Mouse (Mus musculus): ENCODE data around the gene Gm13030. TPM values are rescaled to one million over a fixed set of nuclear protein-coding genes. Genes with fewer than 3 reads are reported as not detected.

Gene Gm13030
- not detected in 2 replicates for polyA plus RNA-seq (2015; fragmentation: Nextera tagmentation; extraction: Ambion mirVana)

DNA sequence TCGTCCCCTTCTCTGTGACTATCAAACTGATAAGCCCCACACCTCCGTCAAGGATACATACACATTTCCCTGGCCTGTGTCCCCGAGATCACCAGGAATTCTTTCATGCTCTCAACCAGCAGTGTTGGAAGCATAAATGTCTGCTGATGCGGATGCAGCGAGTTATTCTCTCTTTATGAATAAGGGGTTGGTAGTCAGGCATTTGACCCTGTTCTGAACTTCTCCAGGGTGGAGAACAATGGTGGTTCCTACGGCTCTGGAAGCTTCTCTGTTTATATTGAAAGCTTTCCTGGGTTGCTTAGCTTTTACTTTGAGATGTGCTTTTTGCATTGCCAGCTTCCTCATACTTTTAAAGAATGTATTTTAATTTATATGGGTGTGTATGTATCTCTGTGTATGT lies at the start of gene Gm13030:
TSS of gene Gm13030 (minus strand) at position 101 of the 400 bp plus-strand sequence.
- Histone ChIP-seq H3K36me3 (ENCODE audit: insufficient read depth, low read length) (no peaks in the 10 kb centered on the region), H3K9me3 (ENCODE audit: low read length) (no peaks in the 10 kb centered on the region), H3K4me3 (ENCODE audit: low read depth, low read length) (no peak within 1 kb of the TSS), H3K27me3 (replicated peaks; ENCODE audit: insufficient read depth, low read length) (no peaks in the 10 kb centered on the region), H3K4me2 (replicated peaks; ENCODE audit: low read depth, low read length) (no peak within 1 kb of the TSS), H3K27ac (ENCODE audit: low read length) (no peak within 1 kb of the TSS), H3K9ac (replicated peaks; ENCODE audit: low read depth) (no peak within 1 kb of the TSS), H3K4me1 (ENCODE audit: insufficient read depth, low read depth, low read length) (no peaks in the 10 kb centered on the region)
- no peak for TF ChIP-seq EP300 (IDR thresholded peaks at IDR 0.05)
- no peak for TF ChIP-seq CTCF (IDR thresholded peaks at IDR 0.05)
- DNase-seq (ENCODE audit: low spot score) = no peak
- ATAC-seq = no peak
- 60% methylated on average over 6 of the region's 6 CpGs for WGBS

DNA sequence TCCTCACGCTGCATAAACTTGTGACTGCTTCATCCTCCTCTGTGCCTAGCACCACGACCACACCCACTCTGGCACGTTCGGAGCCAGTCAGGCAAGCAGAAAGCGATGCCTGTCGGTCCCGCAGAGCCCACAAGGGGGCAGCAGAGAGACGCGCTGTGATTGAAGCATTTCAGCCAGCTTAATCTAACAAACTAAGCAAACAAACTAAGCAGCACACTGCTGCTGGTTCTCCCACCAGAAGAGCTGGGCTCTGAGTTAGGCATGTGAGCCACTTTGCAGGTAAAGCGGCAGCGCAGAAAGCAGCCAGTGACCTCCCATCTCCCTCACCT lies 48.3 kb upstream of the Gm13030 start:
- no peaks in the 10 kb centered on the region for H3K9me3 ChIP-seq (ENCODE audit: low read length)
- no peaks in the 10 kb centered on the region for H3K4me1 ChIP-seq (ENCODE audit: insufficient read depth, low read depth, low read length)
- no peak overlapping the region for H3K4me2 ChIP-seq (replicated peaks; ENCODE audit: low read depth, low read length)
- no peaks in the 10 kb centered on the region for H3K36me3 ChIP-seq (ENCODE audit: insufficient read depth, low read length)
- H3K4me3 ChIP-seq (ENCODE audit: low read depth, low read length) = no peak overlapping the region
- TF ChIP-seq CTCF (IDR thresholded peaks at IDR 0.05) = peak; percentile 100
- no peak for TF ChIP-seq EP300 (IDR thresholded peaks at IDR 0.05)
- H3K9ac ChIP-seq (replicated peaks; ENCODE audit: low read depth) = no peak overlapping the region
- no peaks in the 10 kb centered on the region for H3K27me3 ChIP-seq (replicated peaks; ENCODE audit: insufficient read depth, low read length)
- H3K27ac ChIP-seq (ENCODE audit: low read length) = no peak overlapping the region
- DNase-seq (ENCODE audit: low spot score) (peak; percentile 94), ATAC-seq (peak; percentile 86)
- WGBS = 1% methylated on average over 11 of the region's 11 CpGs

- WGBS = 37% methylated on average over 20 of the region's 20 CpGs
- Histone ChIP-seq H3K4me2 (replicated peaks; ENCODE audit: low read depth, low read length) (no peak overlapping the region), H3K9me3 (ENCODE audit: low read length) (no peaks in the 10 kb centered on the region), H3K36me3 (ENCODE audit: insufficient read depth, low read length) (no peaks in the 10 kb centered on the region), H3K4me1 (ENCODE audit: insufficient read depth, low read depth, low read length) (no peaks in the 10 kb centered on the region), H3K27ac (ENCODE audit: low read length) (no peak overlapping the region), H3K27me3 (replicated peaks; ENCODE audit: insufficient read depth, low read length) (no peaks in the 10 kb centered on the region), H3K9ac (replicated peaks; ENCODE audit: low read depth) (no peak overlapping the region), H3K4me3 (ENCODE audit: low read depth, low read length) (no peak overlapping the region)
- TF ChIP-seq CTCF (IDR thresholded peaks at IDR 0.05) = no peak
- no peak for TF ChIP-seq EP300 (IDR thresholded peaks at IDR 0.05)
- ATAC-seq = no peak
- DNase-seq (ENCODE audit: low spot score) = no peak
Measured at GRCm38 (mm10) chr4:138921254-138922130, 47.7 kb upstream of the Gm13030 start.

DNA sequence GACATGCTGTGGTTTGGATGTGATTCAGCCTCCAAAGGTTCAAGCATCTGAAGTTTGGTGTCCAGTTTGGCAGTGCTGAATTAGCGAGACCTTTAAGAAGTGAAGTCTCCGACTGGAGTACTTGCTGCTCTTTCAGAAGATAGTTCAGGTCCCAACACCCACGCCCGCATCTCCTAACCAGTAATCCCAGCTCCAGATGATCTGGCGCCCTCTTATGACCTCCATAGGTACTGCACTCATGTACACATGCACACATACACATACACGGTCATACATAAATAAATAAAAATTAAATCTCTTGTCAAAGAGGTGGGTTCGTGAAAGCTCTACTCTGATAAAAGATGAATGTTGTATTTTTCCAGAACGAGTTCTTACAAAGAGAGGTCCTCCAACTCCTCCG lies 43.5 kb upstream of the Gm13030 start:
- Histone ChIP-seq H3K36me3 (ENCODE audit: insufficient read depth, low read length) (no peaks in the 10 kb centered on the region), H3K27ac (ENCODE audit: low read length) (no peak overlapping the region), H3K9ac (replicated peaks; ENCODE audit: low read depth) (no peak overlapping the region), H3K27me3 (replicated peaks; ENCODE audit: insufficient read depth, low read length) (no peaks in the 10 kb centered on the region), H3K4me1 (ENCODE audit: insufficient read depth, low read depth, low read length) (no peaks in the 10 kb centered on the region), H3K9me3 (ENCODE audit: low read length) (no peaks in the 10 kb centered on the region), H3K4me2 (replicated peaks; ENCODE audit: low read depth, low read length) (no peak overlapping the region), H3K4me3 (ENCODE audit: low read depth, low read length) (no peak overlapping the region)
- TF ChIP-seq CTCF (IDR thresholded peaks at IDR 0.05) (peak; percentile 28), EP300 (IDR thresholded peaks at IDR 0.05) (no peak)
- DNase-seq (ENCODE audit: low spot score) (no peak), ATAC-seq (no peak)
- 77% methylated on average over 9 of the region's 9 CpGs for WGBS

DNA sequence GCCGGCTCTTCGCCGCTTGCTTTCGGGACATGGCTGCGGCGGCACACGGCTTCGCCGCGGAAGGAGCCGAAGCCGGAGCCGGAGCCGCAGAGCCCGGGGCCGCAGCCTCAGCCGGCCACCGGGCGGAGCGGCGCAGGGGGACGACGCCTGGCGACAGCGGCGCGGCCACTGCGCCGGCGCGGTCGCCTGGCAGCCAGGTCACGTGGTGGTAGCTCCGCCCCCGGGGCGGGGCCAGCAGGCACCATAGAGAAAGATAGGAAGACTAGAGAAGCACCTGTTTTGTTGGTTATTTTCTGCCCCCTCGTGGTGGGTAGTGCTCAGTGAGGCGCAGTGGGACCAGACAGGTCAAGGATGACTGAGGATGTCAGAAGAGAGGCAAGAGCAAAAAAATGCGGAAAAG lies 40.0 kb upstream of the Gm13030 start, which contains the start of gene Otud3:
TSS of gene Otud3 (minus strand) at position 149 of the 400 bp plus-strand sequence.
- Histone ChIP-seq H3K9me3 (ENCODE audit: low read length) (no peaks in the 10 kb centered on the region), H3K36me3 (ENCODE audit: insufficient read depth, low read length) (no peaks in the 10 kb centered on the region), H3K27ac (ENCODE audit: low read length) (peak within 1 kb of the TSS; percentile 48), H3K4me1 (ENCODE audit: insufficient read depth, low read depth, low read length) (no peaks in the 10 kb centered on the region), H3K4me2 (replicated peaks; ENCODE audit: low read depth, low read length) (peak within 1 kb of the TSS; percentile 89), H3K9ac (replicated peaks; ENCODE audit: low read depth) (peak within 1 kb of the TSS; percentile 69), H3K27me3 (replicated peaks; ENCODE audit: insufficient read depth, low read length) (no peaks in the 10 kb centered on the region), H3K4me3 (ENCODE audit: low read depth, low read length) (peak within 1 kb of the TSS; percentile 58)
- ATAC-seq = peak; percentile 99
- TF ChIP-seq CTCF (IDR thresholded peaks at IDR 0.05) = peak; percentile 87
- TF ChIP-seq EP300 (IDR thresholded peaks at IDR 0.05) = no peak
- DNase-seq (ENCODE audit: low spot score) = peak; percentile 97
- WGBS = under 1% methylated on average over 37 of the region's 39 CpGs

- Histone ChIP-seq H3K4me1 (ENCODE audit: insufficient read depth, low read depth, low read length) (no peaks in the 10 kb centered on the region), H3K9ac (replicated peaks; ENCODE audit: low read depth) (peak overlapping the region; percentile 69), H3K36me3 (ENCODE audit: insufficient read depth, low read length) (no peaks in the 10 kb centered on the region), H3K27ac (ENCODE audit: low read length) (peak overlapping the region; percentile 48), H3K9me3 (ENCODE audit: low read length) (no peaks in the 10 kb centered on the region), H3K27me3 (replicated peaks; ENCODE audit: insufficient read depth, low read length) (no peaks in the 10 kb centered on the region), H3K4me2 (replicated peaks; ENCODE audit: low read depth, low read length) (peak overlapping the region; percentile 89), H3K4me3 (ENCODE audit: low read depth, low read length) (peak overlapping the region; percentile 58)
- 3% methylated on average over 42 of the region's 52 CpGs for WGBS
- DNase-seq (ENCODE audit: low spot score) (peak; percentile 18), ATAC-seq (peak; percentile 64)
- TF ChIP-seq CTCF (IDR thresholded peaks at IDR 0.05) = no peak
- no peak for TF ChIP-seq EP300 (IDR thresholded peaks at IDR 0.05)
Measured at GRCm38 (mm10) chr4:138913141-138913787, 39.5 kb upstream of the Gm13030 start.

All from lung, postnatal 0 days (tissue).